Mouse (Mus musculus): Measurements from ENCODE around the gene Wfdc21. TPM values are rescaled to one million over a fixed set of nuclear protein-coding genes. Genes with fewer than 3 reads are reported as not detected.

Wfdc21 gene
- polyA plus RNA-seq, 1 experiment from 2014 or later = not detected

DNA sequence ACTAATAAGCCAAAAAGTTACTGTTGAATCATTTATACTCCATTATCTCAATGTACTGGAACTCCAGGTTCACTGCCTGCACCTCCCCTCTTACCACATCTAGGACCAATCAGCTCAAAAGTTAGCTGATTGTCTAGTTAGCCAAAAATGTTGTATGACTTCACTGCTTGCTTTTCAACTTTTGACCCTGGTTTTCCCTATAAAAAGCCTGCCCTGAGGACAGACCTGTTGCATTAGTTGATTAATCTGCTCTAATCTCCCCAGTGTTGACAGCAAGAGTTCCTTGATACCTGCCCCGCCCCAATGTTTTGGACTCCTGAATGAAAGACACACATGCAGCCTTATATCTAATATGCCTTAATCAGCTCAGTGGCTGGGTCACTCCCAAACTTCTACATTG lies 15.6 kb upstream of the Wfdc21 start:
- Histone ChIP-seq H3K9me3 (ENCODE audit: control insufficient read depth, low read length) (no peaks in the 10 kb centered on the region), H3K4me1 (replicated peaks; ENCODE audit: control insufficient read depth, insufficient read depth, low read length) (no peaks in the 10 kb centered on the region), H3K36me3 (ENCODE audit: control insufficient read depth, insufficient read depth, low read length) (no peaks in the 10 kb centered on the region), H3K9ac (ENCODE audit: low read depth, low read length) (no peak overlapping the region), H3K27me3 (ENCODE audit: control insufficient read depth, insufficient read depth, low read length) (no peaks in the 10 kb centered on the region), H3K27ac (ENCODE audit: low read depth, low read length) (no peak overlapping the region), H3K4me3 (ENCODE audit: low read depth, low read length) (no peak overlapping the region), H3K4me2 (replicated peaks; ENCODE audit: low read depth, low read length) (no peak overlapping the region)
- ATAC-seq (ENCODE audit: low FRiP score) (no peak), DNase-seq (ENCODE audit: low spot score) (no peak)
- 93% methylated on average over 1 of the region's 1 CpGs for WGBS

DNA sequence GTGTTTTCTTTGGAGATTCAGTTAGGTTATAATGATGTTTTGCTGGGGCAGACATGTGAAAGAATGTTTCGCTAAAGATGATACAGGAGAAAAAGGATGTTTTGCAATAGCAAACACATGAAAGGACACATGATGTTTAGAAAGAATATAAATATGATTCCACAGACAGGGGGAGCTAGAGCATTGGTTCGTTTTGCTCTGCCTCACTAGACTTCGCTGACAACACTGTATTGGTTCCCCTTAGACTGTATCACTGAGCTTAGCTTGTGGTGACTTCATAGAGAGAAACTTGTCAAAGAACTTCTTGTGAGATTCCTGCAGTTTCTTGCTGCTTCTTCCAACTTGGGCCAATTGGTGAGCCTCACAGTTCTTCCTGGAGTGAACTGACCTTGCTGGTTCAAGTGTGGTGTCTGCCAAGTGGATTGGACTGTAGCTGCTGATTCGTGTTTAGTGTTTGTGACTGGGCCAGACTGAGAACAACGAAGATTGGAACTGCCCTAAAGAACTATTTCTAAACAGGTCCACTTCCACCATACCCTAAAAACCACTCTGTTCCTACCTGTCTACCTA lies 13.6 kb upstream of the Wfdc21 start:
- Histone ChIP-seq H3K4me2 (replicated peaks; ENCODE audit: low read depth, low read length) (no peak overlapping the region), H3K36me3 (ENCODE audit: control insufficient read depth, insufficient read depth, low read length) (no peaks in the 10 kb centered on the region), H3K9ac (ENCODE audit: low read depth, low read length) (no peak overlapping the region), H3K4me3 (ENCODE audit: low read depth, low read length) (no peak overlapping the region), H3K4me1 (replicated peaks; ENCODE audit: control insufficient read depth, insufficient read depth, low read length) (no peaks in the 10 kb centered on the region), H3K27me3 (ENCODE audit: control insufficient read depth, insufficient read depth, low read length) (no peaks in the 10 kb centered on the region), H3K9me3 (ENCODE audit: control insufficient read depth, low read length) (no peaks in the 10 kb centered on the region), H3K27ac (ENCODE audit: low read depth, low read length) (no peak overlapping the region)
- DNase-seq (ENCODE audit: low spot score) = no peak
- WGBS = 80% methylated on average over 5 of the region's 5 CpGs
- no peak for ATAC-seq (ENCODE audit: low FRiP score)

DNA sequence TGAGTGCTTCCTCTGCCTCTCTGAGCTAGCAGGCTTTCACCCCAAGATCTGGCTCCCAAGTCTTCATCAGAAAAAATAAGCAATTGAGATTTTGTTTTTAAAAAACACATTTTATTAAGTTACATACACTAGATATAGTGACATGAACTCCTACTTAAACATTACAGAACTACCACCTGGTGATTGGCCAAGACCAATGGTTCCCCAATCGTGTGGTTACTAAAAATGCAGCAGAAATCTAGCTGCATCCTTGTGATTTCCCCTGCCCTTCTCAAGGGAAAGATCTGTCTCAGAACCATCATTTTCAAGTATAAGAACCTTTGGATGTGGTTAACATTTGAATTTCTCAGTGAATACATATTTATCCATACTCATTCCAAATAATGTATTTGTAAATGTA lies 12.5 kb upstream of the Wfdc21 start:
- Histone ChIP-seq H3K4me2 (replicated peaks; ENCODE audit: low read depth, low read length) (no peak overlapping the region), H3K27ac (ENCODE audit: low read depth, low read length) (no peak overlapping the region), H3K9me3 (ENCODE audit: control insufficient read depth, low read length) (no peaks in the 10 kb centered on the region), H3K4me3 (ENCODE audit: low read depth, low read length) (no peak overlapping the region), H3K27me3 (ENCODE audit: control insufficient read depth, insufficient read depth, low read length) (no peaks in the 10 kb centered on the region), H3K4me1 (replicated peaks; ENCODE audit: control insufficient read depth, insufficient read depth, low read length) (no peaks in the 10 kb centered on the region), H3K36me3 (ENCODE audit: control insufficient read depth, insufficient read depth, low read length) (no peaks in the 10 kb centered on the region), H3K9ac (ENCODE audit: low read depth, low read length) (no peak overlapping the region)
- DNase-seq (ENCODE audit: low spot score) = no peak
- ATAC-seq (ENCODE audit: low FRiP score) = no peak
- WGBS = 87% methylated on average over 1 of the region's 1 CpGs

DNA sequence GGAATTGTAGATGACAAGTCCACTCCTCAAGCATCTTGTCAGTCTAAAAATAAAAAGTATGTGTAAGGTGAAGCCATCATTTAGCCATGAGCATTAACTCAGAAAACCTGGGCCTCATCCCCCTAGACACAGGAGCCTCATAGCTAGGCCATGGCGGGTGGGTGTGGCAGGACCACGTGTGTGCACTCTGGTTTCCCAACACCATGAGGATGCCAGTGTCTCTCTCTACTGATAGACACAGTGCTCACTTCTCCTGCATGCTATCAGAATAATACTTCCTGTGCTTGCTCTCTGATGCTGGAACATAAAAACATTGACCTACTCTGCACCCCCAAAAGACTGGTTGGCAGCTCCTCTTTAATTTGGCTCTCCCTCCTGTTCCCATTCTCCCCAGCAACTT lies 10.9 kb upstream of the Wfdc21 start:
- Histone ChIP-seq H3K27me3 (ENCODE audit: control insufficient read depth, insufficient read depth, low read length) (no peaks in the 10 kb centered on the region), H3K4me3 (ENCODE audit: low read depth, low read length) (no peak overlapping the region), H3K4me2 (replicated peaks; ENCODE audit: low read depth, low read length) (no peak overlapping the region), H3K36me3 (ENCODE audit: control insufficient read depth, insufficient read depth, low read length) (no peaks in the 10 kb centered on the region), H3K9me3 (ENCODE audit: control insufficient read depth, low read length) (no peaks in the 10 kb centered on the region), H3K4me1 (replicated peaks; ENCODE audit: control insufficient read depth, insufficient read depth, low read length) (no peaks in the 10 kb centered on the region), H3K27ac (ENCODE audit: low read depth, low read length) (no peak overlapping the region), H3K9ac (ENCODE audit: low read depth, low read length) (no peak overlapping the region)
- no peak for DNase-seq (ENCODE audit: low spot score)
- ATAC-seq (ENCODE audit: low FRiP score) = no peak
- WGBS = 67% methylated on average over 2 of the region's 2 CpGs

DNA sequence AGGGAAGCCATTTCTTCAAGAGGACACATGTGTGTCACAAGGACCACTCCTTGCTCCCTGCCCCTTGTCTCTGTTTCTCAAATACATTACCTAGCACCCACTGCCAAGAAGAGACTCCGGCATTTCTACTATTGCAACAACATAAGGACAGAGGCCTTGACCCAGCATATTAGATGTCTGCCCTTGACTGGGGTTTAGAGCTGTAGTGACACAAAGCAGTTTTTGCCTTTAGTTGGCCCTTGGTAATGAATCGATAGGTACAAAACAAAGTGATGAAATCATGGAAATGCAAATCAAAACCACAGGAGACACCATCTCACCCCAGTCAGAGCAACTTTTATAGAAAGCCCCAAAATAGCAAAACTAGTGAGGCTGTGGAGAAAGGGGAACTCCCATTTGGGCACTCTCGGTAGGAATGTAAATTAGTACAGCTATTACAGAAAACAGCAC lies 9.6 kb upstream of the Wfdc21 start:
- H3K27me3 ChIP-seq (ENCODE audit: control insufficient read depth, insufficient read depth, low read length) = no peaks in the 10 kb centered on the region
- H3K36me3 ChIP-seq (ENCODE audit: control insufficient read depth, insufficient read depth, low read length) = no peaks in the 10 kb centered on the region
- H3K9me3 ChIP-seq (ENCODE audit: control insufficient read depth, low read length) = no peaks in the 10 kb centered on the region
- 84% methylated on average over 3 of the region's 3 CpGs for WGBS
- H3K9ac ChIP-seq (ENCODE audit: low read depth, low read length) = no peak overlapping the region
- no peak overlapping the region for H3K4me2 ChIP-seq (replicated peaks; ENCODE audit: low read depth, low read length)
- no peak for ATAC-seq (ENCODE audit: low FRiP score)
- H3K27ac ChIP-seq (ENCODE audit: low read depth, low read length) = no peak overlapping the region
- H3K4me3 ChIP-seq (ENCODE audit: low read depth, low read length) = no peak overlapping the region
- DNase-seq (ENCODE audit: low spot score) = no peak
- no peaks in the 10 kb centered on the region for H3K4me1 ChIP-seq (replicated peaks; ENCODE audit: control insufficient read depth, insufficient read depth, low read length)

DNA sequence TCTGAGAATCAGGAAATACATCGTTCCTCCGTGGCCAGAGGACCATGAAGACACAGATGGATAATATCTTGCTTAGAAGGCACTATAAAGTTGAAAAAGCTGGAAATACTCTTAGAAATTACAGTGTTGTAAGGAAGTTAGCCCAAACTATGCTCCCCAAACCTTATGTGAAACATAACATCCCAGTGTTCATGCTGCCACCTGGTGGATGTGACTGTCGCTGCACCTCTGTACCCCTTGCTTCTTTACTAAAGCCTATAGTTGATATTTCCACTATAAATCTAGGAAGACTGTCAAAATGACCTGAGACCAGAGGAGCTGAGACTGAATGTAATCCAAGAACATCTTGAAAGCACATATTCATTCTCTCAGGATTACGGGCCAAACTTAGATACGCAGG lies 7.5 kb upstream of the Wfdc21 start:
- Histone ChIP-seq H3K4me3 (ENCODE audit: low read depth, low read length) (no peak overlapping the region), H3K36me3 (ENCODE audit: control insufficient read depth, insufficient read depth, low read length) (no peaks in the 10 kb centered on the region), H3K4me2 (replicated peaks; ENCODE audit: low read depth, low read length) (no peak overlapping the region), H3K27me3 (ENCODE audit: control insufficient read depth, insufficient read depth, low read length) (no peaks in the 10 kb centered on the region), H3K27ac (ENCODE audit: low read depth, low read length) (no peak overlapping the region), H3K9ac (ENCODE audit: low read depth, low read length) (no peak overlapping the region), H3K9me3 (ENCODE audit: control insufficient read depth, low read length) (no peaks in the 10 kb centered on the region), H3K4me1 (replicated peaks; ENCODE audit: control insufficient read depth, insufficient read depth, low read length) (no peaks in the 10 kb centered on the region)
- WGBS = 26% methylated on average over 5 of the region's 5 CpGs
- no peak for ATAC-seq (ENCODE audit: low FRiP score)
- peak; percentile 83 for DNase-seq (ENCODE audit: low spot score)

DNA sequence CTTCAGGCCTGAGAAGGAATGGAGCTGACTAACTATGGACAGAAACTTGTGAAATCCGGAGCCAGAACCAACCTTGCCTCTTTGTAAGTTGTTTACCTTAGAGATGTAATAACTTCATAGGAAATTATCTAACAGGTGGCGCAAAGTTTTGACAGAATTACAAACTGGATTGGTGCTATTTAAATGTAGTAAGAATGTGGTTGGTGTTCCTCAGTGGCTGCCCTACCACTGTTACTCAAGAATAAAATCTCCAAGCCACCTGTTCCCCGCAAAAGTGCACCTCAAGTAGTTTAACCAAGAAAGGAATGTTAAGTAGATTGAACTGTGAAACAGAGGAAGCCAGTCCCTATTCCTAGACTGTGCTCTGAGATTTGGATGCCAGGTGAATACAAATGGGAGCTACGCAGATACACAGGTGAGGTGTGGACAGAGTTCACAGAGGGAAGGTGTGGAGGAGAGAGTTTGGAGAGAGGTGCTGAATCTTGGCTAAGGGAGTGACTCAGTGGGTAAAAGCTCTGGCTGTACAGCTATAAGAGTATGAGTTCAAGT lies 6.2 kb upstream of the Wfdc21 start:
- no peak overlapping the region for H3K4me2 ChIP-seq (replicated peaks; ENCODE audit: low read depth, low read length)
- no peak overlapping the region for H3K9ac ChIP-seq (ENCODE audit: low read depth, low read length)
- H3K4me3 ChIP-seq (ENCODE audit: low read depth, low read length) = no peak overlapping the region
- no peak for DNase-seq (ENCODE audit: low spot score)
- H3K27ac ChIP-seq (ENCODE audit: low read depth, low read length) = no peak overlapping the region
- H3K9me3 ChIP-seq (ENCODE audit: control insufficient read depth, low read length) = no peaks in the 10 kb centered on the region
- no peak for ATAC-seq (ENCODE audit: low FRiP score)
- H3K4me1 ChIP-seq (replicated peaks; ENCODE audit: control insufficient read depth, insufficient read depth, low read length) = no peaks in the 10 kb centered on the region
- 87% methylated on average over 4 of the region's 4 CpGs for WGBS
- no peaks in the 10 kb centered on the region for H3K36me3 ChIP-seq (ENCODE audit: control insufficient read depth, insufficient read depth, low read length)
- H3K27me3 ChIP-seq (ENCODE audit: control insufficient read depth, insufficient read depth, low read length) = no peaks in the 10 kb centered on the region

DNA sequence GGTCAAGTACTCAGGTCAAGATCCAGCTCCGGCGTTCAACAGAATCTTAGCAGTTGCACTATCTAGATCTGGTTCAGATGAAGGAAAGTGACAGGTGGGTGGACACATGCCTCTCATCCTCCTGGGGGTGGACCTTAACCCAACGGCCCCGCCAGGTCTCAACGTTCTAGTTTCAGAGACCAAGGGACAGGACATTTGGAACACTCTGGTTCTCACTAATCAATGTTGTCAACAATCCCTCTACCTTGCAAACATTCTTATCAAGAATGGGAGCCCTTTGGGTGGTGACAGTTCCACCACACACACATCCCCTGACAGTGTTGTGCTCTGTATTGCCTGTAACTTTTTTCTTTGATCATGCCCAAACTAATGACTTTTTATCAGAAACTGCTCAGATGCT lies 4.9 kb upstream of the Wfdc21 start:
- no peak overlapping the region for H3K27ac ChIP-seq (ENCODE audit: low read depth, low read length)
- no peak overlapping the region for H3K4me3 ChIP-seq (ENCODE audit: low read depth, low read length)
- no peak overlapping the region for H3K9ac ChIP-seq (ENCODE audit: low read depth, low read length)
- ATAC-seq (ENCODE audit: low FRiP score) = no peak
- no peak overlapping the region for H3K4me2 ChIP-seq (replicated peaks; ENCODE audit: low read depth, low read length)
- H3K36me3 ChIP-seq (ENCODE audit: control insufficient read depth, insufficient read depth, low read length) = no peaks in the 10 kb centered on the region
- no peaks in the 10 kb centered on the region for H3K9me3 ChIP-seq (ENCODE audit: control insufficient read depth, low read length)
- H3K27me3 ChIP-seq (ENCODE audit: control insufficient read depth, insufficient read depth, low read length) = no peaks in the 10 kb centered on the region
- WGBS = 79% methylated on average over 5 of the region's 5 CpGs
- H3K4me1 ChIP-seq (replicated peaks; ENCODE audit: control insufficient read depth, insufficient read depth, low read length) = no peaks in the 10 kb centered on the region
- no peak for DNase-seq (ENCODE audit: low spot score)

DNA sequence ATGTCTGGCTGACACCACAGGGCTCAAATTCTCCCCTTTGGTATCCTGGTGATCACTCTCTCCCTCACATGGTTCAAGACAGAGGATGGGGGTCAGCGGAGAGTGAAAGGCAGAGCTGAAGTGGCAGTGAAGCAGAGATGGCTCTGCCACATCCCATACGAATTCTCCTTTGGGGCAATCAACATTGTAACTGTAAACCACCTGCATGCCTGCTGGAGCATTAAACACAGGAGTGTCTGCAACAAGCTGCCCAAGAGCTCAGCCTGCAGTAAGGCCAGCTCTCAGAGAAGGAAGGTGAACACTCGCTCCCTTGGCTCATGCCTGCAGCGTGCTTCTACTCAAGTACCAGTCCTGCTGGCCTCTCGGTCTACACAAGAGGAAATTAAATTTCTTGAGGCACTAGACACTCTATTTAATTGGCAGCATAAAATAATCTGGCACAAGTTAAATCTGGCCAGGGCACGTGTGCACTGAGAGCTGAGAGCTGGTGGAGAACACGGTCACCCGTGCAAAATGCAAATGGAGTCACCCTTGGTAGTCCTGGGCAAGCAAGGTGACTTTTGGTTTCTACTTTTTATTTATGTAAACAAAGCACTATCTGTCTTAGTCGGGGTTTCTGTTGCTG lies 3.9 kb upstream of the Wfdc21 start:
- Histone ChIP-seq H3K4me3 (ENCODE audit: low read depth, low read length) (no peak overlapping the region), H3K4me2 (replicated peaks; ENCODE audit: low read depth, low read length) (no peak overlapping the region), H3K36me3 (ENCODE audit: control insufficient read depth, insufficient read depth, low read length) (no peaks in the 10 kb centered on the region), H3K9me3 (ENCODE audit: control insufficient read depth, low read length) (no peaks in the 10 kb centered on the region), H3K4me1 (replicated peaks; ENCODE audit: control insufficient read depth, insufficient read depth, low read length) (no peaks in the 10 kb centered on the region), H3K27me3 (ENCODE audit: control insufficient read depth, insufficient read depth, low read length) (no peaks in the 10 kb centered on the region), H3K9ac (ENCODE audit: low read depth, low read length) (no peak overlapping the region), H3K27ac (ENCODE audit: low read depth, low read length) (no peak overlapping the region)
- DNase-seq (ENCODE audit: low spot score) (no peak), ATAC-seq (ENCODE audit: low FRiP score) (no peak)
- 80% methylated on average over 9 of the region's 9 CpGs for whole genome bisulfite sequencing
